8 mouse cellular contexts compared by ENCODE assay signal in the genomic region with DNA sequence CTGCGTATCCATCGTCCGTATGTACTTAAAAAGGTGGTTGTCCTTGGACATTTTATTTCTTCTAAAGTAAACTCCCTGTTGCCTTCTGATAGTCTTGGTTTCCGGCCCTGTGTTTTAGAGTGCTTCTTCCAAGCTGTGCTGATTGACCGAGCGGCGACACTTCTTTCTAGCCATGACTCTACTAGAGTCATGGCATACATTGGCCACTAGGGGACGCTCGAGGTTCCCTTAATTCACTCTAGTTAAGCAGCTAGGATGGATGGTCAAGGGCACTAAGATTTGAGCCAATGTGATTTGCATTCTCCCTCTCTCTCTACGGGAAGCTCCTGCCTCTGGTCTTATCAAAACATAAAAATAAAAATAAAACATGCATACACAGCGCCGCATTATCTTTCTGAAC. TPM values are rescaled to one million over a fixed set of nuclear protein-coding genes. Genes with fewer than 3 reads are reported as not detected.
DNase-seq lines count a peak whose midpoint lies in the region; ATAC-seq and TF ChIP-seq lines count a peak whose summit lies in the region.

No protein-coding gene starts in this region.

- TF ChIP-seq CTCF in heart, postnatal 0 days (IDR thresholded peaks at IDR 0.05; ENCODE audit: low read depth): peak; percentile 86

- H3K27me3 ChIP-seq in midbrain, embryonic 10.5 days (ENCODE audit: low read depth, poor library complexity, severe bottlenecking): no peaks in the 10 kb centered on the region
- H3K27me3 ChIP-seq in midbrain, embryonic 16.5 days (ENCODE audit: control insufficient read depth, insufficient read depth, low read depth, low read length): no peaks in the 10 kb centered on the region
- H3K27me3 ChIP-seq in heart, postnatal 0 days (ENCODE audit: control insufficient read depth, insufficient read depth, low read length): no peaks in the 10 kb centered on the region

- WGBS in midbrain, embryonic 10.5 days: 48% methylated on average over 12 of the region's 12 CpGs
- 51% methylated on average over 12 of the region's 12 CpGs for WGBS in midbrain, embryonic 16.5 days
- WGBS in heart, postnatal 0 days: 41% methylated on average over 12 of the region's 12 CpGs

- H3K9me3 ChIP-seq in midbrain, embryonic 10.5 days (replicated peaks): no peaks in the 10 kb centered on the region
- H3K9me3 ChIP-seq in midbrain, embryonic 16.5 days (replicated peaks; ENCODE audit: control insufficient read depth, low read length, poor library complexity, severe bottlenecking): no peaks in the 10 kb centered on the region
- no peaks in the 10 kb centered on the region for H3K9me3 ChIP-seq in heart, postnatal 0 days (replicated peaks; ENCODE audit: control insufficient read depth, low read length)

- peak; percentile 53 for DNase-seq in midbrain, embryonic 10.5 days (ENCODE audit: low spot score)
- peak; percentile 89 for DNase-seq in R1 (ENCODE audit: low read depth, low spot score)
- peak; percentile 56 for DNase-seq in cerebellum, adult 9-11 months
- DNase-seq in heart, postnatal 0 days (ENCODE audit: low spot score): peak; percentile 76
- peak; percentile 72 to 73 for DNase-seq in left cerebral cortex, postnatal 14 days (ENCODE audit: low spot score in 2 of 2)
- DNase-seq in natural killer cell, adult 2 months (ENCODE audit: low spot score in 2 of 2): peak; percentile 23 to 46
- peak; percentile 62 for DNase-seq in thymus, postnatal 25 days

- H3K27ac ChIP-seq in midbrain, embryonic 10.5 days (replicated peaks): no peak overlapping the region
- H3K27ac ChIP-seq in midbrain, embryonic 16.5 days (ENCODE audit: low read length): no peak overlapping the region
- H3K27ac ChIP-seq in heart, postnatal 0 days (ENCODE audit: low read depth): no peak overlapping the region

- no peak for TF ChIP-seq EP300 in heart, postnatal 0 days (IDR thresholded peaks at IDR 0.05; ENCODE audit: low read depth)

- ATAC-seq in midbrain, embryonic 16.5 days: no peak
- ATAC-seq in heart, postnatal 0 days (ENCODE audit: insufficient read depth, low read depth): peak; percentile 54

- intact Hi-C loops in left cerebral cortex, postnatal 14 days (cut with DNase I): loop anchor here (5.0 kb wide), 1 partner anchor 165 kb away; no protein-coding TSS in a partner anchor

- H3K36me3 ChIP-seq in midbrain, embryonic 10.5 days: no peaks in the 10 kb centered on the region
- no peaks in the 10 kb centered on the region for H3K36me3 ChIP-seq in midbrain, embryonic 16.5 days (ENCODE audit: control insufficient read depth, insufficient read depth, low read length)
- H3K36me3 ChIP-seq in heart, postnatal 0 days (replicated peaks; ENCODE audit: control insufficient read depth, insufficient read depth, low read length): no peaks in the 10 kb centered on the region

- no peak overlapping the region for H3K4me2 ChIP-seq in midbrain, embryonic 16.5 days (ENCODE audit: low read length)
- H3K4me2 ChIP-seq in heart, postnatal 0 days (ENCODE audit: low read depth, low read length): no peak overlapping the region

- no peak overlapping the region for H3K9ac ChIP-seq in midbrain, embryonic 16.5 days (ENCODE audit: low read depth, low read length)
- H3K9ac ChIP-seq in heart, postnatal 0 days (replicated peaks; ENCODE audit: low read depth, low read length): no peak overlapping the region

- H3K4me3 ChIP-seq in midbrain, embryonic 10.5 days: no peak overlapping the region
- no peak overlapping the region for H3K4me3 ChIP-seq in midbrain, embryonic 16.5 days (ENCODE audit: low read depth, low read length)
- no peak overlapping the region for H3K4me3 ChIP-seq in heart, postnatal 0 days (ENCODE audit: low read depth, low read length)

- peaks cover 12% of the 10 kb centered on the region for H3K4me1 ChIP-seq in midbrain, embryonic 10.5 days
- peaks cover 2% of the 10 kb centered on the region; the same call in 1 of the 2 replicates for H3K4me1 ChIP-seq in midbrain, embryonic 16.5 days (ENCODE audit: control insufficient read depth, insufficient read depth, low read length)
- H3K4me1 ChIP-seq in heart, postnatal 0 days (ENCODE audit: control insufficient read depth, insufficient read depth): no peaks in the 10 kb centered on the region

RNA-seq across cellular contexts. Expression of gene Hnrnpll, which starts 44.7 kb away (rescaled TPM):
- polyA plus RNA-seq in midbrain, embryonic 10.5 days (2016; fragmentation: Nextera tagmentation; extraction: Ambion mirVana): 85.2 and 86.7 TPM in 2 replicates
- polyA plus RNA-seq in midbrain, embryonic 16.5 days (2015; fragmentation: Nextera tagmentation; extraction: Ambion mirVana): 53.9 and 59.2 TPM in 2 replicates
- 36.8 and 37.5 TPM in 2 replicates for total RNA-seq in heart, postnatal 0 days (2014; rRNA removed; ENCODE audit: low replicate concordance)
- polyA plus RNA-seq in heart, postnatal 0 days (2015; fragmentation: Nextera tagmentation; extraction: Ambion mirVana): 19.0 TPM in 2 replicates
- 10 to 100 TPM; 59.4 to 60.9 TPM for total RNA-seq in left cerebral cortex, postnatal 14 days (2021)

Comparison
In these comparisons a context has a peak if more than half of its experiments do, and no peak if none do; other contexts are left out.
1. DNase-seq: peak in every context shown above with its lines; median percentile 89 in R1; 76 in heart, postnatal 0 days; 72 in left cerebral cortex, postnatal 14 days; 62 in thymus, postnatal 25 days; 56 in cerebellum, adult 9-11 months; 53 in midbrain, embryonic 10.5 days; 34 in natural killer cell, adult 2 months.